Comparison of ENCODE assay signal across 19 mouse cellular contexts in the genomic region with DNA sequence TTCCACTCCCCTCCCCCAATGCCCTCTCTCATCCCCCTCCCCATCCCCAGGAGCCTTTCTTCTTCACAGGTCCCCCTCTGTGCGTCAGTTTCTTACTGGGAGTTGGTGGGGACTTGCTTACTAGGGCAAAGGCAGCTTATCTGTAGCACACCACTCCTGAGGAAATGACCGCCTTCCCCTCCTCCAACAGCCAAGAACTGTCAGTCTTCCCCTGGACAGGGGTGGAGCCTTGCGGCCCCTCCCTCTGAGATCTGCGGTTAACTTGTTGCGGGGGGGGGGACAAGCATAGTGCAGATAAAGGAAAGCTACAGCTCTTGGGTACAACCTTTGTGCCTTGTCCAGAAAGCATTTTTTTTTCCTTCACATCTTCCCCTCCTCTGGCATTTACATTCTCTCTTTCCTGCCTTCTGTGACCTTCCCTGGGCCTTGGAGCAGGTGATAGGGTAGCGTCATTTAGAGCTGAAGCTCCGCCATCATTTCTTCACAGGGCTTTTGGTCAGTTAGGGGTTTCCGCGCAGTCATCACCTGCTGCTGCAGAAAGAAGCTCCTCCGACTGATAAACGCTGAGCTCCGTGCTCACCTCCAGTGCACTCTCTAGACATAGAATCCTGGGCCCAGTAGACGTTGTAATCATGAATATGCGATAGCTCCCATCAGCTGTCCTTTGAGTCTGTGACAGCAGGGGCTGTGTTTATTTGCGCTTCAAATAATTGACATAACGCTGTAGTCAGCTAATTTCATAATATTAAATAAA.
A peak's percentile ranks its signal among the peaks of the same experiment; 100 is the strongest.
DNase-seq lines count a peak whose midpoint lies in the region; ATAC-seq lines count a peak whose summit lies in the region.
"Had no signal": no experiment of that assay in that cellular context is flagged by ENCODE, and none has a peak within 500 bp of the region (broad histone marks: within the 10 kb centered on the region; RNA-seq: fewer than 3 reads in every experiment).

No protein-coding gene starts in this region.

- no peaks in the 10 kb centered on the region for H3K9me3 ChIP-seq in kidney, embryonic 15.5 days (replicated peaks)
- H3K9me3 ChIP-seq in liver, embryonic 12.5 days (replicated peaks) = no peaks in the 10 kb centered on the region
- H3K9me3 ChIP-seq: forebrain, embryonic 10.5 days; hindbrain, embryonic 13.5 days had no signal

- no peak overlapping the region for H3K9ac ChIP-seq in kidney, embryonic 15.5 days
- no peak overlapping the region for H3K9ac ChIP-seq in liver, embryonic 12.5 days
- H3K9ac ChIP-seq: forebrain, postnatal 0 days; hindbrain, embryonic 13.5 days had no signal

- H3K4me3 ChIP-seq in kidney, embryonic 15.5 days (replicated peaks) = no peak overlapping the region
- H3K4me3 ChIP-seq in liver, embryonic 12.5 days = peak overlapping the region; percentile 29
- H3K4me3 ChIP-seq: forebrain, embryonic 10.5 days; hindbrain, embryonic 13.5 days had no signal

- DNase-seq in embryo, embryonic 11 days = peak; percentile 4
- DNase-seq in embryo, embryonic 10.5 days (ENCODE audit: low spot score) = no peak
- no peak for DNase-seq in kidney, adult 11 months
- no peak for DNase-seq in spleen, postnatal 14 days (ENCODE audit: low spot score in 2 of 2)
- DNase-seq in spleen, adult 18-20 months = no peak
- DNase-seq: adrenal gland, postnatal 36 days; cerebellum, adult 9-11 months; forebrain, postnatal 0 days; kidney, adult 9 months; kidney, postnatal 36 days; lung, adult 2 months; thymus, adult 18-20 months; thymus, postnatal 4 days had no signal

- H3K4me1 ChIP-seq in kidney, embryonic 15.5 days = no peaks in the 10 kb centered on the region
- H3K4me1 ChIP-seq in liver, embryonic 12.5 days = peaks cover 22% of the 10 kb centered on the region

- H3K4me2 ChIP-seq in kidney, embryonic 15.5 days = no peak overlapping the region
- peak overlapping the region; percentile 69 for H3K4me2 ChIP-seq in liver, embryonic 12.5 days
- H3K4me2 ChIP-seq: hindbrain, embryonic 13.5 days had no signal

- no peaks in the 10 kb centered on the region for H3K36me3 ChIP-seq in kidney, embryonic 15.5 days
- no peaks in the 10 kb centered on the region for H3K36me3 ChIP-seq in liver, embryonic 12.5 days
- H3K36me3 ChIP-seq: forebrain, embryonic 10.5 days; hindbrain, embryonic 13.5 days had no signal

- no peak overlapping the region for H3K27ac ChIP-seq in kidney, embryonic 15.5 days
- peak overlapping the region; percentile 88 for H3K27ac ChIP-seq in liver, embryonic 12.5 days
- H3K27ac ChIP-seq: forebrain, embryonic 10.5 days; hindbrain, embryonic 13.5 days had no signal

- ATAC-seq in kidney, embryonic 15.5 days (replicated peaks; ENCODE audit: low FRiP score) = 0 out of 2 replicates have a peak, but pooled peaks have one; percentile 36
- ATAC-seq in liver, embryonic 12.5 days = peak; percentile 97
- ATAC-seq in megakaryocyte-erythroid progenitor cell, adult 5-6 weeks (replicated peaks; ENCODE audit: low FRiP score, low TSS enrichment, poor library complexity, severe bottlenecking) = peak; percentile 94
- ATAC-seq: CD4-positive, CD25-positive, alpha-beta regulatory T cell, adult 4 months; forebrain, postnatal 0 days had no signal

- H3K27me3 ChIP-seq in kidney, embryonic 15.5 days = no peaks in the 10 kb centered on the region
- H3K27me3 ChIP-seq in liver, embryonic 12.5 days (replicated peaks) = no peaks in the 10 kb centered on the region
- H3K27me3 ChIP-seq: hindbrain, embryonic 13.5 days had no signal

- WGBS in kidney, embryonic 15.5 days = 55% methylated on average over 16 of the region's 16 CpGs
- WGBS in liver, embryonic 12.5 days (ENCODE audit: insufficient replicate concordance) = 13% methylated on average over 16 of the region's 16 CpGs

Comparison
In these comparisons a context has a peak if more than half of its experiments do, and no peak if none do; other contexts are left out.
1. ATAC-seq: peak in every context shown above with its lines; median percentile 97 in liver, embryonic 12.5 days; 94 in megakaryocyte-erythroid progenitor cell, adult 5-6 weeks; 36 in kidney, embryonic 15.5 days.